Comparison of ENCODE assay signal across 16 mouse cellular contexts in genomic region chr6:9149791-9150190, GRCm38 (mm10).
A peak's percentile ranks its signal among the peaks of the same experiment; 100 is the strongest.
DNase-seq lines count a peak whose midpoint lies in the region; ATAC-seq lines count a peak whose summit lies in the region.
"Had no signal": no experiment of that assay in that cellular context is flagged by ENCODE, and none has a peak within 500 bp of the region (broad histone marks: within the 10 kb centered on the region; RNA-seq: fewer than 3 reads in every experiment).

No protein-coding gene starts in this region.

- no peaks in the 10 kb centered on the region for H3K9me3 ChIP-seq in hindbrain, embryonic 11.5 days (ENCODE audit: control insufficient read depth, low read length)
- no peaks in the 10 kb centered on the region for H3K9me3 ChIP-seq in hindbrain, embryonic 10.5 days
- H3K9me3 ChIP-seq in midbrain, embryonic 13.5 days = no peaks in the 10 kb centered on the region
- H3K9me3 ChIP-seq: forebrain, embryonic 12.5 days; liver, embryonic 12.5 days; stomach, embryonic 15.5 days had no signal

- H3K36me3 ChIP-seq in hindbrain, embryonic 11.5 days (ENCODE audit: control insufficient read depth, insufficient read depth, low read length) = no peaks in the 10 kb centered on the region
- H3K36me3 ChIP-seq in hindbrain, embryonic 10.5 days = no peaks in the 10 kb centered on the region
- H3K36me3 ChIP-seq in midbrain, embryonic 13.5 days = no peaks in the 10 kb centered on the region
- H3K36me3 ChIP-seq: forebrain, embryonic 12.5 days; liver, embryonic 12.5 days; stomach, embryonic 15.5 days had no signal

- no peak overlapping the region for H3K9ac ChIP-seq in hindbrain, embryonic 11.5 days (ENCODE audit: low read depth, low read length)
- H3K9ac ChIP-seq in midbrain, embryonic 13.5 days (replicated peaks) = no peak overlapping the region
- H3K9ac ChIP-seq: forebrain, embryonic 12.5 days; liver, embryonic 12.5 days; stomach, embryonic 15.5 days had no signal

- ATAC-seq in hindbrain, embryonic 11.5 days (ENCODE audit: low FRiP score) = peak; percentile 67
- peak; percentile 79 for ATAC-seq in midbrain, embryonic 13.5 days
- ATAC-seq: liver, embryonic 12.5 days; lung, postnatal 0 days had no signal

- no peak overlapping the region for H3K4me3 ChIP-seq in hindbrain, embryonic 11.5 days (ENCODE audit: low read depth, low read length)
- H3K4me3 ChIP-seq in hindbrain, embryonic 10.5 days = no peak overlapping the region
- no peak overlapping the region for H3K4me3 ChIP-seq in midbrain, embryonic 13.5 days (replicated peaks)
- H3K4me3 ChIP-seq: forebrain, embryonic 12.5 days; heart, adult 2 months; liver, embryonic 12.5 days; stomach, embryonic 15.5 days had no signal

- no peaks in the 10 kb centered on the region for H3K4me1 ChIP-seq in hindbrain, embryonic 11.5 days (replicated peaks; ENCODE audit: control insufficient read depth, insufficient read depth, low read length)
- H3K4me1 ChIP-seq in hindbrain, embryonic 10.5 days (replicated peaks) = no peaks in the 10 kb centered on the region
- H3K4me1 ChIP-seq in midbrain, embryonic 13.5 days (replicated peaks) = peaks cover 13% of the 10 kb centered on the region
- H3K4me1 ChIP-seq: forebrain, embryonic 12.5 days; liver, embryonic 12.5 days; stomach, embryonic 15.5 days had no signal

- WGBS in hindbrain, embryonic 11.5 days = 45% methylated on average over 1 of the region's 1 CpGs
- 56% methylated on average over 1 of the region's 1 CpGs for WGBS in hindbrain, embryonic 10.5 days
- WGBS in midbrain, embryonic 13.5 days = 19% methylated on average over 1 of the region's 1 CpGs

- no peak overlapping the region for H3K27ac ChIP-seq in hindbrain, embryonic 11.5 days (ENCODE audit: low read depth, low read length)
- no peak overlapping the region for H3K27ac ChIP-seq in hindbrain, embryonic 10.5 days
- H3K27ac ChIP-seq in midbrain, embryonic 13.5 days = no peak overlapping the region
- H3K27ac ChIP-seq: forebrain, embryonic 12.5 days; heart, adult 2 months; liver, embryonic 12.5 days; stomach, embryonic 15.5 days had no signal

- peak; percentile 9 for DNase-seq in adrenal gland, postnatal 10 days
- no peak for DNase-seq in adrenal gland, adult 8-10 months
- DNase-seq in hindbrain, embryonic 11.5 days (ENCODE audit: low spot score) = peak; percentile 9
- DNase-seq in hindbrain, embryonic 10.5 days (ENCODE audit: low spot score) = no peak
- peak; percentile 51 for DNase-seq in retina, postnatal 1 day
- no peak for DNase-seq in urinary bladder, postnatal 36 days (ENCODE audit: low spot score in 2 of 2)
- no peak for DNase-seq in kidney, adult 8-10 months
- DNase-seq: cerebellum, adult 18-20 months; heart, adult 2 months; kidney, postnatal 10 days; thymus, postnatal 36 days had no signal

- H3K4me2 ChIP-seq in hindbrain, embryonic 11.5 days (replicated peaks; ENCODE audit: low read depth, low read length) = no peak overlapping the region
- H3K4me2 ChIP-seq in midbrain, embryonic 13.5 days (replicated peaks) = no peak overlapping the region
- H3K4me2 ChIP-seq: forebrain, embryonic 12.5 days; liver, embryonic 12.5 days; stomach, embryonic 15.5 days had no signal

- H3K27me3 ChIP-seq in hindbrain, embryonic 11.5 days (ENCODE audit: control insufficient read depth, insufficient read depth, low read length) = no peaks in the 10 kb centered on the region
- H3K27me3 ChIP-seq in hindbrain, embryonic 10.5 days (ENCODE audit: insufficient read depth, poor library complexity, severe bottlenecking) = no peaks in the 10 kb centered on the region
- no peaks in the 10 kb centered on the region for H3K27me3 ChIP-seq in midbrain, embryonic 13.5 days
- H3K27me3 ChIP-seq: forebrain, embryonic 12.5 days; liver, embryonic 12.5 days; stomach, embryonic 15.5 days had no signal

Comparison
In these comparisons a context has a peak if more than half of its experiments do, and no peak if none do; other contexts are left out.
1. DNase-seq: peak in adrenal gland, postnatal 10 days (single experiment), hindbrain, embryonic 11.5 days (single experiment) and retina, postnatal 1 day (single experiment); none in adrenal gland, adult 8-10 months (single experiment), hindbrain, embryonic 10.5 days (single experiment), urinary bladder, postnatal 36 days (0 of 2) and kidney, adult 8-10 months (0 of 2).